Mouse (Mus musculus): ENCODE measurements around the gene Cryz. TPM values are rescaled to one million over a fixed set of nuclear protein-coding genes. Genes with fewer than 3 reads are reported as not detected.

Gene Cryz
- total RNA-seq, 2 experiments from 2014 or later = 26.7 to 32.1 TPM

DNA sequence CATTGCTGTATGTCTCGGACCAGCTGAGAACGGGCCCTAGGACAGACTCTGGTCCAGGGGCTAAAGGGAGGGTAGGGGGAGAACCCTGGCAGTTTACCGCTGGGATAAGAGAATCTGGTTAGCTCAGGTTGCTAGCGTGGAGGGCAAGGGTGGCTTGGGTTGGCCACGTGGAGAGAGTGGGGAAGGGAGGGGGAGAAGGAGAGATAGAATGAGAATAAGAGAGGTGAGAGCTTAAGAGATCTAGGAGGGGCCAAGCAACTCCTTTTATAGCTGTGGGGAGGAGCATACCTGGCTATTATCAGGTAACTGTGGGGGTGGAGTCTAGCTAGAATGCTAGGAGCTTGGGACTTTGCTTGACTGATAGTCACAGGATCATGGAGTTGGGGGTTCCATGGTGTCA, 74.5 kb downstream of the Cryz start:
- no peak for DNase-seq

Other genes starting within 250 kb of the Cryz start
- gene Tyw3, start 393 bp downstream of the Cryz start, total RNA-seq (2021) = 1 to 10 TPM; 5.3 to 5.7 TPM
- under 1 TPM; 0.55 to 0.60 TPM for gene Erich3, start 67.1 kb downstream of the Cryz start, total RNA-seq (2021)